Mouse (Mus musculus): ENCODE results near the gene Mast4.

Mast4 gene

DNA sequence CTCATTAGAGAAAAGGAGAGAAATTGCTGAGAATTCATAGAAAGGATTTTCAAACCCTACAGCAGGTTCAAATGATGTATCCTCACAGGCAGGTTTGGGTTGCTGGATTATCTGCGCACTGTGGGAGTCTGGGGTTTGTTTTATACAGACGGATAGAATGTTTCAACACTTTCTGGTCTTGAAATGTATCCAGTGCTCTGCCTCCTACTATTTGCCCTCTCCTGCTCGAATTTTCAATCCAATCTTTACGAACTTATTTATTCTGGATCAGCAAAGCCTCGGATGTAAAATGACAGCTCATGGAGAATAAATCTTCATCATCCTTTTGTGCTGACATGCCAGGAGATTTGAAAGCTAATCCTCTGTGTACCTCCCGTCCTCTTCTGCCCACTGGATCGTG lies 281.6 kb downstream of the Mast4 start:
- in situ Hi-C loops (cut with MseI, MboI): no loop called here

GRCm38 (mm10) chr13:103048954-103049353 lies 285.3 kb downstream of the Mast4 start:
- in situ Hi-C loops (cut with MseI, MboI): no loop called here

DNA sequence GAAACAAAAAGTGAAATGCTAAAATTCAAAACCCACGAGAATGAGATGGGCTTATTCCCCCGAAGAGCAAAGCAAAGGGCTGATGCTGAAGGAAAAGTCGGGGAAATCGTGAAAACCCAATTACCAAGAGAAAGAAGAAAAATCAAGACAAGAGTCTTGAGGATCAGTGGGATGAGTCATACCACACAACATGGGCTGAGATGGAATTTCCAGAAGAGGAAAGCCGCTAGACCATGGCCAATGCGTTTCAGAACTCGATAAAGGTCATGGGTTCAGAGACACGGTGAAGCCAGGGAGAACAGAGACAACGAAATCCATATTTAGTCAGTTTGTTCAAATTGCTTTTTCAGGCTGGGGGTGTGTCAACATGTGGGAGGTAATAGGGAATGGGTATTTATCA lies 290.6 kb downstream of the Mast4 start:
- in situ Hi-C loops (cut with MseI, MboI): no loop called here

DNA sequence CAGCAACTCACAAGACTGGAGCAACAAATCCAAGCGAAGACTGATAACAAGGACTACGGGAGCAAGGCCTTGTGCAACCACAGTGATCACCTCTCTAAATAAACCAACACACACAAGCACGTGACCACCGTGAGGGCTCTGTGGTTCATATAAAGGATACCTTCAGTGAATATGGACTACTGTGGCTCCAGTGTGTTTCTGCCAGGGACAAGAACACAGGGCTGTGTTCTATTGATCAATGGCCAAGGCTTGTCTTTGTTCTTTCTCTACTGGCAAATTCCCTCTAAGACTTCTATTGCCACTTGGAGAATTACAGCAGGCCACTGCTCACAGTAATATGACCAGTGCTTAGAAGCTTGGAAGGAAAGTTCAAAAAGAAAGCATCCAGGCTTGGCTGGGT lies 291.3 kb downstream of the Mast4 start:
- in situ Hi-C loops (cut with MseI, MboI): no loop called here

DNA sequence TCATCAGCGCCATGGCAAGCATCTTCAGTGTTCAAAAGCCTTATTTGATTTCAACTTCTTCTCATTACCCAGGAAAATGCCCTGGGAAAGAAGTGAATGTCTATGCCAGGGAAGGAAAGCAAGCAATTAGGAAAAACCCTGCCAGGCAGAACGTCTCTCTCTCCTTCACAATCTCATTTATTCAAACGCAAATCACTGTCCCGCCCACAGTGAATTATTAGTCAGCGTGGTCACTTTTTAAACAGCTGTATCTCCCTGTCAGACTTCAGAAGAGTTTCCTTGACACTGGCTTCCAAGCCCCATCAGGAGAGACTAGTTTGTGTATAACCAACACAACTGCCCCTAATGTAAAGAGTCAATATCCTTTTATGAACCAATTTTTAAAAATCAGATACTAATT lies 296.8 kb downstream of the Mast4 start:
- in situ Hi-C loops (cut with MseI, MboI): no loop called here

- in situ Hi-C loops (cut with MseI, MboI): no loop called here
Observed at GRCm38 (mm10) chr13:103029377-103029776, 304.9 kb downstream of the Mast4 start.

DNA sequence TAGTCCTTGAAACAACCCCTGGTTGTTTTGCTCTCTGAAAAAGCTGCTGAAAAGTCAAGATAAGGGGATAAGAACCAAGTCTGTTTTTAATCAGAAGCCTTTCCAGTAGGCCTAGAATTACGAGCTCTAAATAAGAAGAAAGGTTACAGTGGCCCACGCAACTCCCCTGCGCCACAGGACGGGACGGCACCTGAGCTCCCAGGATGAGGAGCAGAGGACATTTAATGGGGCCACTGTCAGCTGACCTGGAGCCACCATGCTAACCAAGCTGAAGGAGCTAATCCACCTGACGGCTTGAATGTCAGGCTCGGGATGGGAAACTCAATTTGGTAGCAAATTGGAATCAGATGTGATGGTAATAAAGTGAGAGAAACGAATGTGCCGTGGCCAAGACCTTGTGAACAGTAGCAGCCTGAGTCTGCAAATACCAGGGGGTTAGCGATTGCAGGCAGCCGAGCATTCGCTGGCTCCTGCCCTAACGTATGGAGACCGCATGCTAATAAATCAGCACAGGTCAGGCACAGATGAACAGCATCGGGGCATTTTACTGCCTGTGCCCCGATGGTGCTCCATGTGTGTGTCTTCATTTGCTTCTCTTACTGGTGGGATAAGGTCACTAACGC lies 306.7 kb downstream of the Mast4 start:
- in situ Hi-C loops (cut with MseI, MboI): no loop called here

- in situ Hi-C loops (cut with MseI, MboI): no loop called here
Observed at GRCm38 (mm10) chr13:103025461-103025860, 308.8 kb downstream of the Mast4 start.

- in situ Hi-C loops (cut with MseI, MboI): no loop called here
Observed at GRCm38 (mm10) chr13:103018481-103018880, 315.8 kb downstream of the Mast4 start.

DNA sequence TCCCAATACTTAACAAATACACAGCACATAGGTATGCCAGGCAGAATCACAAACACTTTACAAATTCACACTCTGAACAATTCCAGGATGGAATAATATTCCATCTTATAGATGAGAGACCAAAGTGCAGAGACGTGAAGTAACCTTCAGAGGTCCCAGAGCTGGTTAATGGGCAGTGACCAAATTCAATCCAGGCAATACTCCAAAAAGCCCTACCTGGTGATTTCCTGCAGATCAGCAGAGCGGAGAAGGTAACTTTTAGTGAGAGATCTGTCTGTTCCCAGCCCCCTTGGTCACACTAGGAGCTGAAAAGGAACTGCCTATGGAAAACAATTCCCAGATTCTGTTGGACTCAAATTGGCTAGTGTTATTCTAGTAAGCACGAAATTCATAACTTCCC lies 316.6 kb downstream of the Mast4 start:
- in situ Hi-C loops (cut with MseI, MboI): no loop called here

- in situ Hi-C loops (cut with MseI, MboI): no loop called here
Observed at GRCm38 (mm10) chr13:103015131-103015750, 319.1 kb downstream of the Mast4 start.

DNA sequence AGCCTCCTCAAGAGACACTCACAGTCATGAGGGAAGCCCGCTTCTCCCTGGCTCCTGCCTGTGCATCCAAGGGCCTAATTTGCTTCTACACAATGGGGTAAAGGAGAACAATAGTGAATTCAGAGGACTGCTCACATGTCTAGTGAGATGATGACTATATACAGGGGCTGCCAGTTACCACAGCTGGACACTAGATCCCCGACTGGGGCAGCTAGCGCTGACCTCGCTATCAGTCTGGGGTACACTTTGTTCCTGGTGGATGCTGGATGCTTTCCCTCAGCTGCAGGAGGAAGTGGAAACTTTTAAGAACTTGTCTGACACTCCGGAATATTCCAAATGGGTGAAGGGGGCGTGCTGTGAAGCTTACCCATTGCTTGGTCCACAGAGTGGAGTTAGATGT lies 319.7 kb downstream of the Mast4 start:
- in situ Hi-C loops (cut with MseI, MboI): no loop called here

- in situ Hi-C loops (cut with MseI, MboI): no loop called here
Observed at GRCm38 (mm10) chr13:103014222-103014621, 320.1 kb downstream of the Mast4 start.

GRCm38 (mm10) chr13:103005227-103005626 lies 329.1 kb downstream of the Mast4 start:
- in situ Hi-C loops (cut with MseI, MboI): no loop called here

GRCm38 (mm10) chr13:103001831-103002230 lies 332.5 kb downstream of the Mast4 start:
- in situ Hi-C loops (cut with MseI, MboI): no loop called here

DNA sequence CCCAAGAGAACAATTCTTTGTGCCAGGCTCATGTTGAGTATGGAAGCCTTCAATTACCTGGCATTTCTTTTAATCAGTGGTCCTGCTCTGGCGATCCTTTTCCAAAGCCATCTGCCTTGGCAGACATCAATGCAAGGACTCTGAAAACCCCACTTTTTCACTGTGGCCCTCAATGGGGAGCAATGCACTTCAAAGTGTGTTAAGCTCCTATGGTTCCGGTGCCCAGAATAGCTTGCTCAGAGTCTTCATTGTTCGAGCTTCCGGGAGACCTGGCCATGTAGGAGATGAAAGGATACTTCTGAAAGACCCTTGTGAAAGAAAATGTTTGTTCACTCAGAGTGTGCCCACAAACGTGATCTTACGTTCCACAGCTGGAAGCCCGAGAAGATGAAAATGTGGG lies 333.4 kb downstream of the Mast4 start:
- in situ Hi-C loops (cut with MseI, MboI): no loop called here

DNA sequence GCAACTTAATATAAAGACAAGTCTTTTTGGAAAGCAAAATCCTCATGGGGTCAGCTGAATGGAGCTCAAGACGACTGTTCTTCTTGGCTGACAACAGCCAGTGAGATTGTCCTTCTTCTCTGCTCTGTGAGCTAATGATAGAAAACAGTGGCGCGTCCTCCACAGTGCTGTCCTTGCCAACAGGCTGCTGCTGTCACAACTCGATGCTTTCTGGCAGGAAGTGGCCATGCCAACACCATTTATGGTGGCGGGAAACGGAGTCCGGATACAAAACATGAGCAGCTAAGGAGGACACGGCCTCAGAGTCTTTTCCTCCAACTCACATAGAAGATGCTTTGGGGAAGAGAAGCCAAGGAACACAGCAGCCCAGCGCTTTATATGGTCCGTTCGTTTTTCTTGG lies 340.2 kb downstream of the Mast4 start:
- in situ Hi-C loops (cut with MseI, MboI): no loop called here

DNA sequence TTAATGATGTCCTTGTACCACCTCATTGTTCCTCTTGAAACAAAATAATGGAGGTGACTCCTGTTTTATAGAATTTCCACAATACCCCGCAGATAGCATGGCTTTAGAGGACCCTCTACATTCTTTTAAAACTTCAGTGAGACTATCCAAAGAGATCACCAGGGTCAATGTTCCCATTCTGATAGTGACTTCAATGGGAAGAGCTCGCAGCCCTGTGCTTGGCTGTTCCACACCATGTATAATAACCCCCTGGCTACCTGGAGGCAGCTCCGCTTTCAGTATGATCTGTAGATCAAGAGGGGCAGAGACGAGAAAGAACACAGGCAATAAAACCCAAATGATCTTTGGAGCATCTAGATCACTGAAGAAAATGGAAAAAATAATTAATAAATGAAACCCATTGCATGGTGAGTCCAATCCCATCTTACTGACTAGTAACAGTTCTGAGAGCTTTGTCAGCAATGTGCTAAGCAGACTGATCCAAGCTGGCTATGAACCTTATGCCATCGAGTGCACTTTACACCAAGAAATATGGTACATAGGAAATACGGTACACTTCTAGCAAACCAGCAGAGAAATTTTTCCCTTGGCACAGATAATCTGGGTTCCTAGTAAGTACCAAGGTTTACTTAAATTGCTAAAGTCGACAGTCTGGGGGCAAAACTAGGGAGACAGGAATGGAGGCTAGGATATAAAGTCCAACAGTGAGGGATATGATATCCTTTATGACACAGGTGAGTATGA lies 341.4 kb downstream of the Mast4 start:
- in situ Hi-C loops (cut with MseI, MboI): no loop called here

- in situ Hi-C loops (cut with MseI, MboI): no loop called here
Observed at GRCm38 (mm10) chr13:102991928-102992327, 342.4 kb downstream of the Mast4 start.

DNA sequence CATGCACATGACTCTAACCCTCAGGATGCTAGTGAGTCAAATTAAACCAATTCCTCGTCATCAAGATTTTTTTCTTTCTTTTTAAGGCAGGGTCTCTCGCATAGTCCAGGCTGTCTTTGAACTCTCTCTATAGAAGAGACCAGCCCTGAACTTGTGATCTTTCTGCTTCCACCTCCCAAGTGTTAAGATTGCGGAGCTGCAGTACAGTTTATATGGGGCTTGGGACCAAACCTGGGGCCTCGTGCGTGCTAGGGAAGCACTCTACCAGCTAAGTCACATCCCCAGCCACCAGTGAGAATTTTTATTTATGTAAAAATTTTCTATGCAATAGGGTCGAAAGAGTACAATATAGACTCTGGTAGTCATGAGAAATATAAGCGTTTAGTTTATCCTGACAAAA lies 343.1 kb downstream of the Mast4 start:
- in situ Hi-C loops (cut with MseI, MboI): no loop called here

- in situ Hi-C loops (cut with MseI, MboI): no loop called here
Observed at GRCm38 (mm10) chr13:102990085-102990484, 344.2 kb downstream of the Mast4 start.

- in situ Hi-C loops (cut with MseI, MboI): no loop called here
Observed at GRCm38 (mm10) chr13:102989616-102990015, 344.7 kb downstream of the Mast4 start.

- in situ Hi-C loops (cut with MseI, MboI): no loop called here
Observed at GRCm38 (mm10) chr13:102988976-102989375, 345.3 kb downstream of the Mast4 start.
